Mouse (Mus musculus) G1E (cell line): ENCODE results near the gene Abhd15. TPM values are rescaled to one million over a fixed set of nuclear protein-coding genes. Genes with fewer than 3 reads are reported as not detected.
"Not testable (repeated sequence)": the region's sequence is repeated elsewhere in the genome, so short reads cannot be mapped to it uniquely, and the experiment has no call there.

Source experiments
- ATAC-seq: 2 replicates; pipeline ENCODE4 v1.8.0; 2016; ENCODE audit warnings: mild to moderate bottlenecking; ENCODE audit not compliant: insufficient number of reproducible peaks, poor library complexity, low FRiP score, severe bottlenecking; ENCODE audit errors: extremely low read depth
- DNase-seq: peaks from one replicate; pipeline ENCODE4 v3.0.0; 2012; ENCODE audit warnings: low spot score
- H3K27me3 ChIP-seq: 2 replicates; pipeline ENCODE4 v1.6.1; 2012; ENCODE audit warnings: mild to moderate bottlenecking, low read length, inconsistent platforms; ENCODE audit not compliant: insufficient read depth
- H3K36me3 ChIP-seq: replicated peaks from 2 replicates; pipeline ENCODE3; 2012; ENCODE audit warnings: mild to moderate bottlenecking, inconsistent platforms
- H3K4me1 ChIP-seq: 2 replicates; pipeline ENCODE4 v1.6.1; 2012; ENCODE audit warnings: low read depth, low read length, inconsistent platforms, mixed read lengths; ENCODE audit not compliant: insufficient read depth
- H3K4me3 ChIP-seq: 2 replicates; pipeline ENCODE4 v1.5.1; 2012; ENCODE audit warnings: low read depth, mild to moderate bottlenecking, inconsistent platforms, low read length, moderate library complexity, mixed read lengths
- H3K9me3 ChIP-seq: replicated peaks from 2 replicates; pipeline ENCODE4 v1.6.1; 2012; ENCODE audit warnings: inconsistent platforms
- CTCF ChIP-seq: IDR thresholded peaks from 2 replicates; pipeline ENCODE4 v1.5.1; 2012; ENCODE audit warnings: low read depth, low read length, inconsistent platforms, mixed read lengths
- GATA1 ChIP-seq: IDR thresholded peaks from 2 replicates; pipeline ENCODE4 v1.6.1; 2012; ENCODE audit warnings: borderline replicate concordance, low read length, inconsistent platforms, mixed read lengths
- GATA2 ChIP-seq: IDR thresholded peaks from 2 replicates; pipeline ENCODE4 v1.6.1; 2012; ENCODE audit warnings: low read depth, low read length, inconsistent platforms, borderline replicate concordance
- POLR2AphosphoS5 ChIP-seq: IDR thresholded peaks from 2 replicates; pipeline ENCODE4 v1.6.1; 2012; ENCODE audit warnings: low read depth, low read length, inconsistent platforms; ENCODE audit not compliant: insufficient replicate concordance
- TAL1 ChIP-seq: conservative IDR thresholded peaks from 2 replicates; pipeline ENCODE4 v1.6.1; 2012; ENCODE audit warnings: low read depth, low read length, inconsistent platforms, mixed read lengths
- polyA plus RNA-seq: library from polyadenylated mRNA; stranded (reverse); fragments of >175 nt; gene quantifications from 2 replicates; pipeline ENCODE4 v1.2.3, GENCODE M21; 2012
- total RNA-seq, 2 experiments: library from RNA; stranded (forward) in 1 of 2; stranded (reverse) in 1 of 2; fragments of 200-1000 nt in 1 of 2; fragments of >200 nt in 1 of 2; fragmentation: Nextera tagmentation in 1 of 2; gene quantifications; 2 replicates each; pipeline ENCODE4 v1.2.3; 2014 to 2017

Abhd15 gene
- total and polyA plus RNA-seq, 3 experiments = 0.27 to 0.34 (median 0.30) TPM

DNA sequence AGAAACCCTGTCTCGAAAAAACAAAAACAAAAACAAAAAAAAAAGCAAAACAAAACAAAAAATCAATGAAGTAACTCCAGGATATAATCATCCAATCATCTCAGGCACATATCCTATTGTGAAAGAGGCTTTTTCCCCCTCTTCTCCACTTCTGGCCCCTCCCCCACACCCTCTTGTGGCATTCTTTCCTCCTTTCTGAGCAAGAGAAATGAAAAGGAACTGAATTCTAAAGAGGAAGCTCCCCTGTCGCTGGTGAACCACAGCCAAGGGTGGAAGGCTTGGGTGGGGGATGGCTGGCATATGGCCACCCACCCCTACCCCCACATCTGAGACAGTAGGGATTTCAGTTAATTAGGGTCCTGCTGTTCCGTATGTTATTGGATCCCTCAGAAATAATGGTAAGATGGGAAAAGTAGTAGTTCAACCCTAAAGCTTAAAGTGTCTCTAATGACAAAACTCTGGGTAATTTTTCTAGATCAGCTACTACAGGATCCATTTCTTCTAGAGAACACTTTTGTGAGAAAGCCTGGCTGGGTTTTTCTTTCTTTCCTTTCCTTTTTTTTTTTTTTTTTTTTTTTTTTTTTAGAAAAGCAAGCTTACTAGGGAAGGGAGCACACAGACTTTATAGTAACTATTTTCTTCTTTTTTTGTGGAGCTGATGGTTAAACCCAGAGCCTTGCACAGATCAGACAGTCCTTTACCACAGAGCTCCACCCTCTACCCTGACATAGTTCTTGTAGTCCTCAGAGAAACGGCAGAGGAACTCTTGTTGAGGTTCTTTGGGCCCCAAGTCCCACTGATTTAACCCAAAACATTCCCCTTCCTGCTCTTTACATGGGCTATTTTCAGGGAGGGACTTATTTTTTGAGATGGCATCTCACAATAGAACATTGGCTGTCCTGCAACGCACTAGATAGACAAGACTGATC lies 5.9 kb downstream of the Abhd15 start:
- H3K27me3 ChIP-seq = peaks cover 43% of the 10 kb centered on the region
- H3K4me3 ChIP-seq = no peak overlapping the region
- TF ChIP-seq CTCF = no peak
- no peak for TF ChIP-seq POLR2AphosphoS5
- TF ChIP-seq TAL1 = no peak
- no peak for TF ChIP-seq GATA1
- no peak for TF ChIP-seq GATA2
- DNase-seq (peak; percentile 64), ATAC-seq (no peak)
- no peaks in the 10 kb centered on the region for H3K36me3 ChIP-seq
- peaks cover 27% of the 10 kb centered on the region for H3K4me1 ChIP-seq
- H3K9me3 ChIP-seq = no peaks in the 10 kb centered on the region

DNA sequence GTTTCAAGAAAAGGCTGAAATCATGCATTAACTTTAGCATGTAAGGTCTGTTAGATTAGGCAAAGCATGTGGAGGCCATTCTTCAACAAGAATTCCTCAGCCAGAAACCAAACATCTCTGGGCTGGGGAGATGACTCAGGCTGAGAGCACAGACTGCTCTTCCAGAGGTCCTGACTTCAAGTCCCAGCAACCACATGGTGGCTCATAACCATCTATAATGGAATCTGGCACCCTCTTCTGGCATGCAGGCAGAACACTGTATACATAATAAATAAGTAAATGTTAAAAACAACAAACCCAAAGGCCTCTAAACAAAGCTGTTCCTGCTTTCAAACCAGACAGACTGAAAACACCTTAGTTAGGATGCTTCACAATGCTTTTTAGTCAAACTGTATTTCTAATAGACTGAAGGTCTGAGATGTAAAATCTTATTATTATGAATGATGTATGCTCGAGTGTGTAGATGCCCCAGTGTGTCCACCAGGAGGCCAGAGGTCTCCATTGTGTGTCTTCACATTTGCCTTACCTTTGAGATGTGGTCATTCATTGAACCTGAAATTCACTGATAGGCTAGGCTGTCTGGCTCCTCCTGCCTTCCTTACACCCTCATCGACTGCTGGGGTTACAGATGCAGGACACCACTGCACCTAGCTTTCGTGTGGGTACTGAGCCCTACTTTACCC lies 11.0 kb downstream of the Abhd15 start:
- H3K4me3 ChIP-seq = no peak overlapping the region
- H3K9me3 ChIP-seq = no peaks in the 10 kb centered on the region
- no peak for TF ChIP-seq POLR2AphosphoS5
- TF ChIP-seq GATA2 = no peak
- no peak for TF ChIP-seq TAL1
- TF ChIP-seq GATA1 = no peak
- TF ChIP-seq CTCF = no peak
- DNase-seq = no peak
- H3K27me3 ChIP-seq = peaks cover 6% of the 10 kb centered on the region
- ATAC-seq = no peak
- peaks cover 8% of the 10 kb centered on the region; the same call in 1 of the 2 replicates for H3K4me1 ChIP-seq
- H3K36me3 ChIP-seq = peaks cover 8% of the 10 kb centered on the region

- not testable (repeated sequence) for H3K9me3 ChIP-seq, H3K4me3 ChIP-seq, DNase-seq, H3K27me3 ChIP-seq, H3K4me1 ChIP-seq, ATAC-seq
- peaks cover 17% of the 10 kb centered on the region for H3K36me3 ChIP-seq
These were observed 13.5 kb downstream of the Abhd15 start for GRCm38 (mm10) chr11:77528420-77528819.

GRCm38 (mm10) chr11:77529644-77530043 lies 14.7 kb downstream of the Abhd15 start:
- no peak for ATAC-seq
- TF ChIP-seq CTCF (no peak), POLR2AphosphoS5 (no peak), TAL1 (no peak), GATA1 (no peak), GATA2 (no peak)
- Histone ChIP-seq H3K36me3 (peaks cover 25% of the 10 kb centered on the region), H3K4me3 (no peak overlapping the region), H3K9me3 (no peaks in the 10 kb centered on the region), H3K4me1 (peaks cover 3% of the 10 kb centered on the region; the same call in 1 of the 2 replicates), H3K27me3 (no peaks in the 10 kb centered on the region)
- no peak for DNase-seq

DNA sequence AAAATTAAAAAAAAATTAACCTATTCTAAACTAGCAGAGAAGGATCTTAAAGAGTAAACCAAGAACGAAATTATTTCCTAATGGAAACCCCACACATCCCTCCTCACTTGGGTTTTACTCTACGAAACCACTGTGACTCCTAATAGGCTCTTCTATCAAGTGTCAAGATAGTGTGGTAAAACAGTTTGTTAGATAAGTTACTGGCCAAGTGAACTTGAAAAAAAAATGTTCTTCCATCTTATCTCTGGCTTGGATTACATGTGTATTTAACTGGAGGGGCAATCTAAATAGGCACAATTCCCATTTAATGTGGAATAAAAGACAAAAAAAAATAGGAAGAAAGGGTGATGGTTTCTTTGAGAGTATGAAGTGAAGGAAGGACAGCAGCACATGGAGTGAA lies 15.9 kb downstream of the Abhd15 start:
- H3K4me1 ChIP-seq = peaks cover 3% of the 10 kb centered on the region; the same call in 1 of the 2 replicates
- TF ChIP-seq GATA1 (no peak), POLR2AphosphoS5 (no peak), TAL1 (no peak), GATA2 (no peak), CTCF (no peak)

GRCm38 (mm10) chr11:77532202-77532846 lies 17.4 kb downstream of the Abhd15 start:
- no peaks in the 10 kb centered on the region for H3K9me3 ChIP-seq
- H3K4me1 ChIP-seq = no peaks in the 10 kb centered on the region
- H3K4me3 ChIP-seq = no peak overlapping the region
- TF ChIP-seq CTCF = no peak
- DNase-seq = no peak
- ATAC-seq = no peak
- peaks cover 45% of the 10 kb centered on the region for H3K36me3 ChIP-seq
- H3K27me3 ChIP-seq = no peaks in the 10 kb centered on the region

More for the DNA sequence above, 15.9 kb downstream of the Abhd15 start:
- ATAC-seq (no peak), DNase-seq (no peak)
- H3K36me3 ChIP-seq = peaks cover 32% of the 10 kb centered on the region
- no peaks in the 10 kb centered on the region for H3K27me3 ChIP-seq
- no peak overlapping the region for H3K4me3 ChIP-seq
- no peaks in the 10 kb centered on the region for H3K9me3 ChIP-seq
